Mouse (Mus musculus): ENCODE measurements around the gene Rell1. TPM values are rescaled to one million over a fixed set of nuclear protein-coding genes. Genes with fewer than 3 reads are reported as not detected.

Rell1 gene
- 8.9 and 9.1 TPM in 2 replicates for polyA plus RNA-seq (2015; fragmentation: Nextera tagmentation; extraction: Ambion mirVana)

DNA sequence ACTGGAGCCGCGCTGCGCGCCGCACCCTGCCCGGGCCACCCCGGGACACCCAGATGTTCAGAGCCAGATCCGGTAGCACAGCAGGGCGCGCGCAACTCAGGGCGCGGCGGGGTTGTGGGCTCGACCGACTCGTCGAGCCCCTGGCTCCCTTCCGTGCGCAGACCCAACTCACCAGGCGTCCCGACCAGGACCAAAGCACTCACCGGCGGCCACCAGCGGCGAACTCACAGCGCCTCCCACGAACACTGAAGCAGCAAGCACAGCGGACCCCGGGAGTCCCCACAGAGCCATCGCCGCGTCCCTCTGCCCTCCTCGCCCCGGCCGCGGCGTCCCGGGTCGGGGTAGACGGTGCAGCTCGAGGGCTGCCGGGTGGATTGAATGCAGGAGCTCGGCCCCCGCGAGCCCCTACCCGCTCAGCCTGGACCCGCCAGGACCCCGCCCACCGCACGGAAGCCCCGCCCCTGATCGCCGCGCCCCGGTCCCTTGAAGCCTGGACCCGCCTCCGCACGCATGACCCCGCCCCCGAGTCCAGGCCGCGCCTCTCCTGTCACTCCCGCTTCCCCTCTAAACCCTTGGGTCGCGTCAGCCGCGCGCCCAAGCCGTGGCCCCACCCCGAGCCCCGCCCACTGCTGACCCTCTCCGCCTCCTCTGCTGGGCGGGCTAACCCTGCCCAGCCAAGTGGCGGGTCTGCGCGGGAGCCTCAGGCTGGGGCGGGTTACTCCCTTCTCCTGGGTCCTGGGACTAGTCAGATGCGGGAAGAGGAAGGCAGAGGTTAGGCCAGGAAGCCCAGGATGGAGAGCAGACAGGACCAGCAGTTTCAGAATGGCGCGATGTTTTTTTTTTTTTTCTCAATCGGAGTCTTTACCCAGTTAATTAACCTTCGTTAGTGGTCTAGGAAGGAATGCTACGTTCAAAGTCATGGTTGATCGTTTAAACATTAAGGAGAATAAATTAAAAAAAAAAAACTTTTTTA, at the start of gene Rell1:
Gene Rell1, minus strand, starts transcription at position 455 of the 973 bp plus-strand sequence.
- H3K4me3 ChIP-seq (ENCODE audit: low read depth, low read length): peak within 1 kb of the TSS; percentile 85
- under 1% methylated on average over 78 of the region's 85 CpGs for WGBS (ENCODE audit: insufficient replicate concordance)

DNA sequence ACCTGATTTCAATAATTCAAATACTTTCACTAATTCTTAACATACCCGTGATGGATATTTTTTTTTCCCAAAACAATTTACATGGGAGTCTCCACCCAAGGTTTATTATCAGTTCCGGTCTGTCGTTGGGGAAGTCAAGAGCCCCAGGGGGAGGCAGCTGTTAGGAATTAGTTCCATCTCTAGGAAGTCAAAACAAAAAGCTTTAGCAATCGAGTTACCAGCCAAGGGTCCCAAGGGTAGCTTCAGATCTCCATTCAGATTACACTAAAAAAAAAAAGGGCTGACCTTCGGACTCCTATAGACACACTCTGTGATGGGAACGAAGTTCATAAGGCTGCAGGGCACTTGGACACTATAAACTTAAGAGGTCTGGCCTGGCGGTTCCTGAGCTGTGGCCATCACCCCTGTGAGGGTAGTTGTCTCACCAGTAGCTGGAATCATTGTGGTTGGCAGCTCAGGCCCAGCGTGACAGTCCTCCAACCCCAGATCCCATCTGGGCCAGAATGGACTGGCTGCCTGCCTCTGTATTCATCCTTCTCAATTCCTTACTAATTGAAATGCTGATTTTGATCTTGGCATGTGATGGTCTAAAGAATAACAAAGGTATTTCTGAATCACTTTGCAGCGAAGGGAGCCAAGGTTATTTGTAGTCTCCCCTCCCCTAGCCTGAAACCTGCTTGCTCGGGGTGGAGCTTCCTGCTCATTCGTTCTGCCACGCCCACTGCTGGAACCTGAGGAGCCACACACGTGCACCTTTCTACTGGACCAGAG, 44.1 kb upstream of the Rell1 start:
- Histone ChIP-seq H3K9ac (ENCODE audit: low read depth, low read length) (no peak overlapping the region), H3K4me1 (ENCODE audit: control insufficient read depth, low read depth, low read length) (no peaks in the 10 kb centered on the region), H3K4me3 (ENCODE audit: low read depth, low read length) (no peak overlapping the region), H3K9me3 (replicated peaks; ENCODE audit: control insufficient read depth, low read length) (no peaks in the 10 kb centered on the region), H3K36me3 (ENCODE audit: control insufficient read depth, insufficient read depth) (no peaks in the 10 kb centered on the region), H3K27ac (ENCODE audit: low read length) (no peak overlapping the region), H3K4me2 (ENCODE audit: low read depth, low read length) (no peak overlapping the region), H3K27me3 (ENCODE audit: control insufficient read depth, insufficient read depth, low read depth, low read length) (no peaks in the 10 kb centered on the region)
- WGBS (ENCODE audit: insufficient replicate concordance): 73% methylated on average over 11 of the region's 13 CpGs
- no peak for ATAC-seq (ENCODE audit: low read depth)

More for the DNA sequence above, at the start of gene Rell1:
- H3K27me3 ChIP-seq (ENCODE audit: control insufficient read depth, insufficient read depth, low read depth, low read length): no peaks in the 10 kb centered on the region
- no peaks in the 10 kb centered on the region for H3K36me3 ChIP-seq (ENCODE audit: control insufficient read depth, insufficient read depth)
- no peaks in the 10 kb centered on the region for H3K9me3 ChIP-seq (replicated peaks; ENCODE audit: control insufficient read depth, low read length)
- H3K4me2 ChIP-seq (ENCODE audit: low read depth, low read length): peak within 1 kb of the TSS; percentile 84
- ATAC-seq (ENCODE audit: low read depth): peak; percentile 94
- peaks cover 31% of the 10 kb centered on the region for H3K4me1 ChIP-seq (ENCODE audit: control insufficient read depth, low read depth, low read length)
- H3K9ac ChIP-seq (ENCODE audit: low read depth, low read length): peak within 1 kb of the TSS; percentile 80
- H3K27ac ChIP-seq (ENCODE audit: low read length): peak within 1 kb of the TSS; percentile 80

DNA sequence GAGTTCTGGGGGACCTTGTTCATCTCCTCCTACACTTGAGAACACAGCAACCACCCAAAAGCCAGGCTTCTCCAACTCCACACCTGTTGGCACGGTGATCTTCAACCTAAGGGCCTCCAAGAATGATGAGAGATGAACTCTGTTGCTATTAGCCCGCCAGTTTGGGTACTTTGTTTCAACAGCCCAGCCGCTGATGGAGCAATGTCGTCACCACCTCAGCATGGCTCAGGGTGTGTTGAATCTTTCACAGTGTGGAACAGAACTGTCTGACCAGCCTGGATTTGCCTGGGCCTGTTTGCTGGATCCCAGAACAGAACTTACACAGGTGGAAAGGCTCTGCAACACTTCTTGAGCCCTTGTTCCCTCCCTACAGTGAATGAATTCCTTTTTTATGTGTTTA, 37.9 kb upstream of the Rell1 start:
- no peak overlapping the region for H3K27ac ChIP-seq (ENCODE audit: low read length)
- no peak overlapping the region for H3K4me2 ChIP-seq (ENCODE audit: low read depth, low read length)
- no peaks in the 10 kb centered on the region for H3K27me3 ChIP-seq (ENCODE audit: control insufficient read depth, insufficient read depth, low read depth, low read length)
- H3K36me3 ChIP-seq (ENCODE audit: control insufficient read depth, insufficient read depth): no peaks in the 10 kb centered on the region
- H3K4me1 ChIP-seq (ENCODE audit: control insufficient read depth, low read depth, low read length): no peaks in the 10 kb centered on the region
- 69% methylated on average over 4 of the region's 4 CpGs for WGBS (ENCODE audit: insufficient replicate concordance)
- H3K4me3 ChIP-seq (ENCODE audit: low read depth, low read length): no peak overlapping the region
- no peak for ATAC-seq (ENCODE audit: low read depth)
- H3K9ac ChIP-seq (ENCODE audit: low read depth, low read length): no peak overlapping the region
- H3K9me3 ChIP-seq (replicated peaks; ENCODE audit: control insufficient read depth, low read length): no peaks in the 10 kb centered on the region

DNA sequence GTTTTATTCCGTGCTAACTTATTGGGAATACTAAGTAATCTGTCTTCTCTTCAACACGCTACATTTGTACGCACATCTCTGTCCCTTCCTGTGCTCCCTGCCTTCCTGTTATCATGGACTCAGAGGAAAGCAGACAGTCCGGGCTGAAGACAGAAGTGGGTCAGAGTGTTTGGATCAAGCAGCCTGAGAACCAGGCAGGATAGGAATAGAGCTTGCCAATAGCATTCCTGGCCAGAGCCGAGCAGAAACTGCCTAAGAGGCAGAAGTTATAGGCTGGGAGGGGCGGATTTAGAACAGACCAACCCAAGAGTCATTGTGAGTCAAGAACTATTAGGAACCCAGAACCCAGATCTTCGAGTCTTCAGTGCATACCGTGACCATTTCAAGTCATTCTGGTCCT, 34.6 kb upstream of the Rell1 start:
- no peak overlapping the region for H3K4me3 ChIP-seq (ENCODE audit: low read depth, low read length)
- H3K27ac ChIP-seq (ENCODE audit: low read length): no peak overlapping the region
- no peaks in the 10 kb centered on the region for H3K9me3 ChIP-seq (replicated peaks; ENCODE audit: control insufficient read depth, low read length)
- H3K36me3 ChIP-seq (ENCODE audit: control insufficient read depth, insufficient read depth): no peaks in the 10 kb centered on the region
- H3K4me2 ChIP-seq (ENCODE audit: low read depth, low read length): no peak overlapping the region
- no peak overlapping the region for H3K9ac ChIP-seq (ENCODE audit: low read depth, low read length)
- no peak for ATAC-seq (ENCODE audit: low read depth)
- 62% methylated on average over 8 of the region's 8 CpGs for WGBS (ENCODE audit: insufficient replicate concordance)
- H3K4me1 ChIP-seq (ENCODE audit: control insufficient read depth, low read depth, low read length): no peaks in the 10 kb centered on the region
- no peaks in the 10 kb centered on the region for H3K27me3 ChIP-seq (ENCODE audit: control insufficient read depth, insufficient read depth, low read depth, low read length)

DNA sequence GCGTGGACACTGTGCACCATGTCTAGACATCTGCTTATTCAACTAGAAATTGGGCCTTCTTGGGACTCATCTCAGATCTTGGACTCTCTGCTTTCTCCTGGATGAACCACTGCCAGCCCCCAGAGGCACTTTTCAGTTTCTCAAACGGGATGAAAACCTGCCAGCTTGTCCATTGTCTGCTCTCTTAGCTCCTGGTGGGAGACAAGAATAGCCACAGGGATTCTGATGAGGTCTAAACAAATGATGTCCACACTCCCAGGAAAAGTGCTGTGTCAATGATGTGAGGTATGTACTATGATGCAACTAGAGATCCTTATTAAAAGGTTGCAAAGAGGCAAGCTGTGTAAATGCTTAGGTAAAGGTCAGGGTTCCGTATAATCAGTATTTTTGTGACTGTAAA, 25.2 kb upstream of the Rell1 start:
- Histone ChIP-seq H3K4me1 (ENCODE audit: control insufficient read depth, low read depth, low read length) (no peaks in the 10 kb centered on the region), H3K27ac (ENCODE audit: low read length) (no peak overlapping the region), H3K9me3 (replicated peaks; ENCODE audit: control insufficient read depth, low read length) (no peaks in the 10 kb centered on the region), H3K4me3 (ENCODE audit: low read depth, low read length) (no peak overlapping the region), H3K36me3 (ENCODE audit: control insufficient read depth, insufficient read depth) (no peaks in the 10 kb centered on the region), H3K4me2 (ENCODE audit: low read depth, low read length) (no peak overlapping the region), H3K27me3 (ENCODE audit: control insufficient read depth, insufficient read depth, low read depth, low read length) (no peaks in the 10 kb centered on the region), H3K9ac (ENCODE audit: low read depth, low read length) (no peak overlapping the region)
- no peak for ATAC-seq (ENCODE audit: low read depth)
- WGBS (ENCODE audit: insufficient replicate concordance): 48% methylated on average over 3 of the region's 3 CpGs

DNA sequence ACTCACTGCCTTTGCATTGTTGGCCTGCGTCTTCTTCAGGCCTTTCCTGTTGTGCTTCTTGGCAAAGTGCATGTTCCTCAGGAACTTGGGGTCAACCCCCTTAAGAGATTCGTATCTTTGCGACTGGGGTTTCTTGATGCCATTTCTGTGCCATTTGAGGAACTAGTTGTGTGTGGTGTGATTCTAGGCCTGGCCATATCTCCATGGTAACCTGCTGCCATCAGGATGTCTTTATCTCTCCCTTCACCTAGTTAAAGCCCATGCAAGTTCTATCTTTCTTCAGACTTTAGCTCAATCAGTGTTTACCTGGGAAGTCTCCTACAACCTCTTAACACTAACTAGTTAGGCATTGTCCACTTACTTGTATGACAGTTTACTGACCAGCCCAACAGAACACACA, 22.0 kb upstream of the Rell1 start:
- no peak overlapping the region for H3K9ac ChIP-seq (ENCODE audit: low read depth, low read length)
- H3K4me1 ChIP-seq (ENCODE audit: control insufficient read depth, low read depth, low read length): no peaks in the 10 kb centered on the region
- no peak overlapping the region for H3K4me3 ChIP-seq (ENCODE audit: low read depth, low read length)
- H3K36me3 ChIP-seq (ENCODE audit: control insufficient read depth, insufficient read depth): no peaks in the 10 kb centered on the region
- 37% methylated on average over 3 of the region's 3 CpGs for WGBS (ENCODE audit: insufficient replicate concordance)
- H3K4me2 ChIP-seq (ENCODE audit: low read depth, low read length): no peak overlapping the region
- ATAC-seq (ENCODE audit: low read depth): no peak
- H3K9me3 ChIP-seq (replicated peaks; ENCODE audit: control insufficient read depth, low read length): no peaks in the 10 kb centered on the region
- no peak overlapping the region for H3K27ac ChIP-seq (ENCODE audit: low read length)
- no peaks in the 10 kb centered on the region for H3K27me3 ChIP-seq (ENCODE audit: control insufficient read depth, insufficient read depth, low read depth, low read length)

DNA sequence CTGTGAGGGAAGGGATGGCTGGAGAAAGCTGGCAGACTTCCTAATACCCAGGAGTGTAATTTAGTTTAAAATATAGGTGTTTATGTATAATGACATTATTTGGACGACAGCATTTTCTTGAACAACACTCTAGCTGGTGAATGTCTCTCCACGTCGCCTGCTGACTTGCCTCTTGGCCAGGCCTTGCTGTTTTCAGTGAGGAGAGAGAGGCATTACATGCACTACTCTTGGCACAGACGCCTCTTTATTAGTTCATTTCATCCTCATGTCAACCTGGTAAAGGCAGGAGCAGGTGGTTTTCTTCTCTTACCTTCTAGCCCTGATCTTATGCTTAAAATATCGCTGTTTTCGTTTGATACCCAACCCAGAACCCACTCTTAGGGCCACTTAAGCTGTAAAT, 17.6 kb upstream of the Rell1 start:
- no peak for ATAC-seq (ENCODE audit: low read depth)
- no peak overlapping the region for H3K4me2 ChIP-seq (ENCODE audit: low read depth, low read length)
- H3K9ac ChIP-seq (ENCODE audit: low read depth, low read length): no peak overlapping the region
- WGBS (ENCODE audit: insufficient replicate concordance): 66% methylated on average over 6 of the region's 6 CpGs
- no peaks in the 10 kb centered on the region for H3K27me3 ChIP-seq (ENCODE audit: control insufficient read depth, insufficient read depth, low read depth, low read length)
- no peak overlapping the region for H3K4me3 ChIP-seq (ENCODE audit: low read depth, low read length)
- H3K9me3 ChIP-seq (replicated peaks; ENCODE audit: control insufficient read depth, low read length): no peaks in the 10 kb centered on the region
- H3K4me1 ChIP-seq (ENCODE audit: control insufficient read depth, low read depth, low read length): no peaks in the 10 kb centered on the region
- H3K27ac ChIP-seq (ENCODE audit: low read length): no peak overlapping the region
- H3K36me3 ChIP-seq (ENCODE audit: control insufficient read depth, insufficient read depth): no peaks in the 10 kb centered on the region

DNA sequence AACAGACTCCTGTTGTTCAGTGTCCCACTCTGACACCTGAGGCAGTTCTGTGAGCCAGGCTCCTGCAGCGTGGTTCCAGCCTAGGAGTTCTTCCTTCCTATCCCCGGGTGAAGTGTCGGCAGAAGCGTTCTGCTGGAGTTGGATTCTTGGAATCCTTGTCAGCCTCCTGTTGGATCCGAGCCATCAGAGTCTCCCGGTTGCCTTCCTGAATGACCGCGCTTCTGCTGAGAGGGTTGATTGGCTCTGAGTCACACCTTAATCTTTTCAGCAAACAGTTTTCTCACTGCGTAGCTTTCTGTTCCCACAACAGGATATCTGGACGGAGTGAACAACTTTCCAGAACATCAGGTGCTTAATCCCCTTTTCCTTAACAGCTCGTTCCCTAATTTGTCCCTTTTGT, 13.6 kb upstream of the Rell1 start:
- no peak overlapping the region for H3K4me2 ChIP-seq (ENCODE audit: low read depth, low read length)
- no peak overlapping the region for H3K4me3 ChIP-seq (ENCODE audit: low read depth, low read length)
- H3K36me3 ChIP-seq (ENCODE audit: control insufficient read depth, insufficient read depth): no peaks in the 10 kb centered on the region
- no peaks in the 10 kb centered on the region for H3K27me3 ChIP-seq (ENCODE audit: control insufficient read depth, insufficient read depth, low read depth, low read length)
- no peaks in the 10 kb centered on the region for H3K9me3 ChIP-seq (replicated peaks; ENCODE audit: control insufficient read depth, low read length)
- H3K4me1 ChIP-seq (ENCODE audit: control insufficient read depth, low read depth, low read length): no peaks in the 10 kb centered on the region
- H3K27ac ChIP-seq (ENCODE audit: low read length): no peak overlapping the region
- H3K9ac ChIP-seq (ENCODE audit: low read depth, low read length): no peak overlapping the region
- ATAC-seq (ENCODE audit: low read depth): no peak
- WGBS (ENCODE audit: insufficient replicate concordance): 61% methylated on average over 11 of the region's 11 CpGs

DNA sequence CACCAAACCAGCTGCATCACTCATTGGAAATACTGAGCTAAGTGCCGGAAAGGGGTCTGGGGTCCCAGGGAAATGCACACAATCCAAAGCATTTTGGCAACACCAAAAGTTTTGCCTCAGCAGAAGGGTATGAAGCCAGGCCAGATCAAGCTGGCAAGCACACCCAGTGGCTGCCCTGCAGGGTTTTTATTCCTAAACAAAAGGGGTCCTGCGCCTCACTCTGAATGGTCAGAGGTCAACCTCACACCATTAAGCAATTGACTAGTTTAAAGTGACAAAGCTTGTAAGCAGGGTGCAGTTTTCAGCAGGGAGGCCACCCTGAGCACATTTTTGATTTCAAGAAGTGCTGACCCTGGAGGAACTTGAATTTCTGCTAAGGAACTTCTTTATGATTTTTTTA, 2.3 kb upstream of the Rell1 start:
- 83% methylated on average over 2 of the region's 2 CpGs for WGBS (ENCODE audit: insufficient replicate concordance)
- ATAC-seq (ENCODE audit: low read depth): no peak
- no peak overlapping the region for H3K4me2 ChIP-seq (ENCODE audit: low read depth, low read length)
- no peaks in the 10 kb centered on the region for H3K27me3 ChIP-seq (ENCODE audit: control insufficient read depth, insufficient read depth, low read depth, low read length)
- H3K9me3 ChIP-seq (replicated peaks; ENCODE audit: control insufficient read depth, low read length): no peaks in the 10 kb centered on the region
- H3K27ac ChIP-seq (ENCODE audit: low read length): no peak overlapping the region
- H3K4me1 ChIP-seq (ENCODE audit: control insufficient read depth, low read depth, low read length): peaks cover 31% of the 10 kb centered on the region
- H3K4me3 ChIP-seq (ENCODE audit: low read depth, low read length): no peak overlapping the region
- no peaks in the 10 kb centered on the region for H3K36me3 ChIP-seq (ENCODE audit: control insufficient read depth, insufficient read depth)
- H3K9ac ChIP-seq (ENCODE audit: low read depth, low read length): no peak overlapping the region

Data from liver, embryonic 16.5 days (tissue).